Mouse (Mus musculus) bone marrow, adult 2 months (tissue): ENCODE results near the gene E4f1.

Experiments
- CTCF ChIP-seq: fragments of 200-500 bp; IDR thresholded peaks from 2 replicates; pipeline ENCODE4 v1.5.1; 2011; ENCODE audit warnings: low read length, control low read depth; ENCODE audit not compliant: control insufficient read depth, insufficient read depth
- POLR2A ChIP-seq: fragments of 200-500 bp; IDR thresholded peaks from 2 replicates; pipeline ENCODE4 v1.6.1; 2011; ENCODE audit warnings: low read depth, mild to moderate bottlenecking, control low read depth, low read length, borderline replicate concordance; ENCODE audit not compliant: control insufficient read depth

- no peak for TF ChIP-seq POLR2A
- no peak for TF ChIP-seq CTCF
These were observed 19.3 kb upstream of the E4f1 start for GRCm38 (mm10) chr17:24489265-24490030.
